Mouse (Mus musculus): ENCODE results near the gene Tmem218. TPM values are rescaled to one million over a fixed set of nuclear protein-coding genes. Genes with fewer than 3 reads are reported as not detected.

Gene Tmem218
- 10 to 100 TPM; 10.3 to 11.6 TPM for total RNA-seq (2021)
- long read RNA-seq, experiment 1, transcript Tmem218-201 (4 exons, 2,619 nt), result major isoform, 13 of 26 reads
- long read RNA-seq, experiment 1, partial matches to known transcripts, result 12 of 26 reads
- long read RNA-seq, experiment 1, other reads (novel, unspliced or antisense), result 1 of 26 reads
- long read RNA-seq, experiment 2, transcript Tmem218-201 (4 exons, 2,619 nt), result major isoform, 6 of 12 reads
- long read RNA-seq, experiment 2, partial matches to known transcripts, result 1 of 12 reads
- long read RNA-seq, experiment 2, other reads (novel, unspliced or antisense), result 5 of 12 reads

GRCm38 (mm10) chr9:37207929-37208411, at the start of gene Tmem218:
Gene Tmem218 (plus strand): TSS chr9:37208223.
- intact Hi-C loops (cut with DNase I), result no loop called here
- no peak for TF ChIP-seq CTCF (IDR thresholded peaks at IDR 0.05)
- Histone ChIP-seq H3K4me3 (peak within 1 kb of the TSS; percentile 73), H3K27ac (peak within 1 kb of the TSS; percentile 95)
- DNase-seq (ENCODE audit: extremely low spot score in 1 of 2, low spot score in 2 of 2), result peak; percentile 92 to 94

- intact Hi-C loops (cut with DNase I), result no loop called here
- no peak for DNase-seq (ENCODE audit: extremely low spot score in 1 of 2, low spot score in 2 of 2)
- TF ChIP-seq CTCF (IDR thresholded peaks at IDR 0.05), result no peak
- no peak overlapping the region for H3K27ac ChIP-seq
- H3K4me3 ChIP-seq, result no peak overlapping the region
These were observed 47.3 kb upstream of the Tmem218 start for GRCm38 (mm10) chr9:37160686-37161085.

GRCm38 (mm10) chr9:37166899-37167298, 41.1 kb upstream of the Tmem218 start:
- Histone ChIP-seq H3K27ac (no peak overlapping the region), H3K4me3 (no peak overlapping the region)
- peak; percentile 45 for TF ChIP-seq CTCF (IDR thresholded peaks at IDR 0.05)
- no peak for DNase-seq (ENCODE audit: extremely low spot score in 1 of 2, low spot score in 2 of 2)
- intact Hi-C loops (cut with DNase I), result no loop called here

- intact Hi-C loops (cut with DNase I), result no loop called here
- Histone ChIP-seq H3K27ac (no peak overlapping the region), H3K4me3 (no peak overlapping the region)
- TF ChIP-seq CTCF (IDR thresholded peaks at IDR 0.05), result no peak
- DNase-seq (ENCODE audit: extremely low spot score in 1 of 2, low spot score in 2 of 2), result no peak
These were observed 34.6 kb upstream of the Tmem218 start for GRCm38 (mm10) chr9:37173376-37173775.

GRCm38 (mm10) chr9:37176002-37176401, 32.0 kb upstream of the Tmem218 start:
- no peak for TF ChIP-seq CTCF (IDR thresholded peaks at IDR 0.05)
- Histone ChIP-seq H3K27ac (no peak overlapping the region), H3K4me3 (no peak overlapping the region)
- DNase-seq (ENCODE audit: extremely low spot score in 1 of 2, low spot score in 2 of 2), result no peak
- intact Hi-C loops (cut with DNase I), result loop anchor here (5.0 kb wide), 1 partner anchor 151 kb away; no protein-coding TSS in a partner anchor

- H3K27ac ChIP-seq, result peak overlapping the region; percentile 72
- peak; percentile 72 to 73 for DNase-seq (ENCODE audit: extremely low spot score in 1 of 2, low spot score in 2 of 2)
- peak overlapping the region; percentile 11; the same call in 1 of the 2 replicates for H3K4me3 ChIP-seq
- peak; percentile 98 for TF ChIP-seq CTCF (IDR thresholded peaks at IDR 0.05)
- intact Hi-C loops (cut with DNase I), result loop anchor here (1.0 to 5.0 kb wide), 2 partner anchors 52 to 150 kb away; no protein-coding TSS in a partner anchor
These were observed 30.9 kb upstream of the Tmem218 start for GRCm38 (mm10) chr9:37177107-37177506.

GRCm38 (mm10) chr9:37177551-37177950, 30.5 kb upstream of the Tmem218 start:
- DNase-seq (ENCODE audit: extremely low spot score in 1 of 2, low spot score in 2 of 2), result no peak
- Histone ChIP-seq H3K4me3 (peak overlapping the region; percentile 11; the same call in 1 of the 2 replicates), H3K27ac (peak overlapping the region; percentile 72)
- intact Hi-C loops (cut with DNase I), result loop anchor here (1.0 to 5.0 kb wide), 2 partner anchors 52 to 150 kb away; no protein-coding TSS in a partner anchor
- TF ChIP-seq CTCF (IDR thresholded peaks at IDR 0.05), result no peak

GRCm38 (mm10) chr9:37178911-37179310, 29.1 kb upstream of the Tmem218 start:
- TF ChIP-seq CTCF (IDR thresholded peaks at IDR 0.05), result no peak
- no peak overlapping the region for H3K4me3 ChIP-seq
- 0 out of 2 replicates have a peak overlapping the region, but pooled peaks have one; percentile 9 for H3K27ac ChIP-seq
- intact Hi-C loops (cut with DNase I), result loop anchor here (5.0 kb wide), 1 partner anchor 148 kb away; no protein-coding TSS in a partner anchor
- DNase-seq (ENCODE audit: extremely low spot score in 1 of 2, low spot score in 2 of 2), result peak in 1 of 2 experiments; percentile 24

GRCm38 (mm10) chr9:37179596-37179995, 28.4 kb upstream of the Tmem218 start:
- no peak for DNase-seq (ENCODE audit: extremely low spot score in 1 of 2, low spot score in 2 of 2)
- Histone ChIP-seq H3K4me3 (no peak overlapping the region), H3K27ac (no peak overlapping the region)
- intact Hi-C loops (cut with DNase I), result loop anchor here (5.0 kb wide), 1 partner anchor 148 kb away; no protein-coding TSS in a partner anchor
- no peak for TF ChIP-seq CTCF (IDR thresholded peaks at IDR 0.05)

GRCm38 (mm10) chr9:37181596-37181995, 26.4 kb upstream of the Tmem218 start:
- Histone ChIP-seq H3K4me3 (no peak overlapping the region), H3K27ac (no peak overlapping the region)
- intact Hi-C loops (cut with DNase I), result no loop called here
- no peak for TF ChIP-seq CTCF (IDR thresholded peaks at IDR 0.05)
- no peak for DNase-seq (ENCODE audit: extremely low spot score in 1 of 2, low spot score in 2 of 2)

GRCm38 (mm10) chr9:37183176-37183575, 24.8 kb upstream of the Tmem218 start:
- no peak for DNase-seq (ENCODE audit: extremely low spot score in 1 of 2, low spot score in 2 of 2)
- intact Hi-C loops (cut with DNase I), result no loop called here

GRCm38 (mm10) chr9:37187407-37187806, 20.6 kb upstream of the Tmem218 start:
- intact Hi-C loops (cut with DNase I), result no loop called here
- peak overlapping the region; percentile 50; the same call in 1 of the 2 replicates for H3K27ac ChIP-seq
- no peak for TF ChIP-seq CTCF (IDR thresholded peaks at IDR 0.05)
- no peak overlapping the region for H3K4me3 ChIP-seq
- DNase-seq (ENCODE audit: extremely low spot score in 1 of 2, low spot score in 2 of 2), result no peak

More at GRCm38 (mm10) chr9:37183176-37183575, 24.8 kb upstream of the Tmem218 start:
- TF ChIP-seq CTCF (IDR thresholded peaks at IDR 0.05), result no peak
- H3K4me3 ChIP-seq, result no peak overlapping the region
- H3K27ac ChIP-seq, result no peak overlapping the region

All from left cerebral cortex, adult 2 months (tissue).